ENCODE assay signal across 20 mouse cellular contexts in genomic region chr12:36057699-36058098, GRCm38 (mm10). TPM values are rescaled to one million over a fixed set of nuclear protein-coding genes. Genes with fewer than 3 reads are reported as not detected.
DNase-seq lines count a peak whose midpoint lies in the region; ATAC-seq lines count a peak whose summit lies in the region.
"Had no signal": no experiment of that assay in that cellular context is flagged by ENCODE, and none has a peak within 500 bp of the region (broad histone marks: within the 10 kb centered on the region; RNA-seq: fewer than 3 reads in every experiment).

No protein-coding gene starts in this region.

- peak; percentile 66 for DNase-seq in 416B (ENCODE audit: low read depth)
- DNase-seq in CD4-positive, CD25-positive, alpha-beta regulatory T cell, adult 2 months (ENCODE audit: low read depth, low spot score), result peak; percentile 44
- no peak for DNase-seq in adrenal gland, adult (ENCODE audit: inconsistent age in 2 of 2, low spot score in 1 of 2)
- no peak for DNase-seq in testis, postnatal 10 days (ENCODE audit: low spot score)
- DNase-seq in kidney, adult 9 months, result no peak
- DNase-seq: adrenal gland, adult 2 months; adrenal gland, postnatal 36 days; B cell, adult 2 months; cerebellum, adult 18-20 months; cerebellum, postnatal 25 days; gastrocnemius, postnatal 25 days; heart, adult 11 months; heart, postnatal 14 days; kidney, adult 18-20 months; kidney, postnatal 36 days; left cerebral cortex, postnatal 4 days had no signal

- peak; percentile 83 for ATAC-seq in inflammation-experienced regulatory T-cells, adult 6 months
- ATAC-seq in megakaryocyte, adult 5-6 weeks (ENCODE audit: poor library complexity, severe bottlenecking), result peak; percentile 27; the same call in 1 of the 2 replicates
- ATAC-seq: forebrain, embryonic 14.5 days; hindbrain, embryonic 16.5 days had no signal

RNA-seq across cellular contexts. Expression of gene Tspan13, which starts 15.4 kb away (rescaled TPM):
- 100 to 1,000 TPM; 217 to 248 (median 230) TPM for polyA plus RNA-seq in inflammation-experienced regulatory T-cells, adult 6 months (2017; shearing (Covaris generic))
- total RNA-seq in megakaryocyte, adult 5-6 weeks (2015), result 28.8 and 30.4 TPM in 2 replicates
- 20.3 and 21.4 TPM in 2 replicates for total RNA-seq in megakaryocyte, adult 5-6 weeks (2017)

Comparison
In these comparisons a context has a peak if more than half of its experiments do, and no peak if none do; other contexts are left out.
1. DNase-seq: peak in 416B (single experiment) and CD4-positive, CD25-positive, alpha-beta regulatory T cell, adult 2 months (single experiment); none in adrenal gland, adult (0 of 2), testis, postnatal 10 days (single experiment) and kidney, adult 9 months (single experiment).